Mouse (Mus musculus): Measurements from ENCODE around the gene Cat.
A peak's percentile ranks its signal among the peaks of the same experiment; 100 is the strongest.

Cat gene

DNA sequence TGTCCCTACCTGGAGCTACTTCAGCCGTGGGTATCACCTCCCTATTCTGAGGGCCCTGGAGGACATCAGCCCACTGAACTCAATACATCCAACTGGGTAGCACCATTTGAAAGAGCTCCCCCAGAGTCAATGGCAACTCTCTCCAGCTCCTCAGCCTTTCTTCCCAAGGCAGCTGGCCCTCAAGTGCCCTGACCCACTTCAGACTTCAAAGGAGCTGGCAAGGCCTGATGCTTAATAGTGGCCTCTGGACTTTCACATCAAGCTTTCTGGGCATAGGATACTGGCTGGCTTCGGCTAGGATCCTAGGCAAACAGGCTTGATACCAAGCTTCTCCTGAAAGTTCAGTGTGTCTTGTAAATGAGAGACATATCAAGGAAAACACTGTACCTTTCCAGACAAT is 49.9 kb downstream of the Cat start:
- DNase-seq = no peak

DNA sequence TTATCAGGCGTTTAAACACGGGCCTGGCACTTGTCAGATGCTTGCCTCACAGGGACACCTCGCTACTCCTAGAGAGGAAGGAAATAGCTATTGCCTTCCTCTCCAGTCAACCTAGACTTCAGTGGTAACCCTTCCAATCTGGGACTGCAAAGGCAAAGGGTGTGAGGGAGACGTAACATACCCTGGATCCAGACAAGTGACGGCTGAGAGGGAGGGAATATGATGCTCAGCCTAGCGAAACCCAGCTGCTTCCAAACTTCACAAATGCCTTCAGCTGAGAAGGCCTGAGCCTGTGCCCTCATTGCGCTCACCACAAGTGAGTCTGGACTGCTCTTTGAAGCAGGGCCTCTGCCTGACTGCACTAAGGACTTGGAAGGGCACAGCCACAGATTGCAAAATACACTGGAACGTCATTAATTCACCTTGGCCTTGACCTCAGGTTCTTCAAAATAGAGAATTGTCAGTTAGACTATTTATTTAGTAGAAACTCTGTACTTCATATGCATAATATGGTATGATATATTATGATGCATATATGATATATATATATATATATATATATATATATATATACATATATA is 52.2 kb downstream of the Cat start:
- no peak for DNase-seq

DNA sequence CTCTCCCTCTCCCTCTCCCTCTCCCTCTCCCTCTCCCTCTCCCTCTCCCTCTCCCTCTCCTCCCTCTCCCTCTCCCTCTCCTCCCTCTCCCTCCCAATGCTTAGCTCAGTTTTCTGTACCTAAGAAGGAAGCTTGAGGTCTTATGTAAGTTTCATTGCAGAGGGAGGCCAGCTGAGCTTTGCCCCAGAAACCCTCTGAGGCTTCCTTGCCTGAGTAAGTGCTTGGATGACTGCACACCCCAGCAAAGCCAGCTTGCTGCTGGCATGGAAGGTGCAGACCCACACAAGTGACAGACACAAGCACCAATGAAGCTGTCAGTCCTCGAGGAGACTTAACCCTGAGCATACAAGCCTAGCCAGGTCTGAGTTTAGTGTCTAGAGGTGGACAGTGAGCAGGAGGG is 54.2 kb downstream of the Cat start:
- DNase-seq = no peak

DNA sequence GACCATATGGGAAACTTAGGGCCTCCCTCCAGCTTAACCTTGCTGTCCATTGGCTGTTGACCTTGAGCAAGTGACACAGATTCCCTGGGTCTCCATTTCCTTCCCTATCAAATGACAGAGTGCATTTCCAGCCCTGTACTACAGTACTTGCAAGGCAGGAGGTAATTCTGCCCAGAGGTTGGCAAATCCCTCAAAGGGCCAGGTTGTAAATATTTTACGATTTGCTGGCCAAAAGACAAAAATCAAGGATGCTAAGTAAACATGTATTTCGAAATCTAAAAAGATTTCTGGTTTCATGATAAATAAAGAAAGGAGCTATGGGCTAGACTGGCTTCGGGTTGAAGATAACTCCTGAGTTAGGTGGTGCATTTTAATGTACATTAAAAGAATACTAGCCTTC is 56.6 kb downstream of the Cat start:
- no peak for DNase-seq

DNA sequence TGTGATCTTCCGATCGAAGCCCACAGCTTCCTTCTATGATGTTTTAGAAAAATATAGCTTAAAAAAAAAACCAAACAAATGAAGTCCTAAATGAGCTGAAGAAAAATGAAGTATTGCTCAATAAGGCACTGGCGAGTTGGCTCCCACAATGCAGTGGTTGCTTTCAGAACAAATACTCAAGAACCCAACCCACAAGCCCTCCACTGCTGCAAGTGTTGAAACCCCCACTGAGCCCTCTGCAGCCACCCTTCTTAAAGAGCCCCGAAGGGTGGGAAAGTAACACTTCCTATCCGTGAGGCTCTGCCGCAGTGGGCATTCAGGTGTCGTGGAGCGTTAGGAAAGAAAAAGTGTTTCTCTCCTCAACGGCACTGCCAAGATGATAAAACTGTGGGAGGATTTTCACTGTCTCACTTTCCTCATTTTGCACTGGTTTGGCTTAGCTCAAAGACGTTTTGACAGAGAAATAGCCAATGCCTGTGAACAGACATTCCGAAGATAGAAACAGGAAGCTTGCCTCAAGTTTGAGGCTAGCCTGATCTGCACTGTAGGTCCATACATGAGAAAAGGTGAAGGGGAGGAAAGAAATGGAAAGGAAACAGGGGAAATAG is 59.4 kb downstream of the Cat start:
- DNase-seq = no peak

DNA sequence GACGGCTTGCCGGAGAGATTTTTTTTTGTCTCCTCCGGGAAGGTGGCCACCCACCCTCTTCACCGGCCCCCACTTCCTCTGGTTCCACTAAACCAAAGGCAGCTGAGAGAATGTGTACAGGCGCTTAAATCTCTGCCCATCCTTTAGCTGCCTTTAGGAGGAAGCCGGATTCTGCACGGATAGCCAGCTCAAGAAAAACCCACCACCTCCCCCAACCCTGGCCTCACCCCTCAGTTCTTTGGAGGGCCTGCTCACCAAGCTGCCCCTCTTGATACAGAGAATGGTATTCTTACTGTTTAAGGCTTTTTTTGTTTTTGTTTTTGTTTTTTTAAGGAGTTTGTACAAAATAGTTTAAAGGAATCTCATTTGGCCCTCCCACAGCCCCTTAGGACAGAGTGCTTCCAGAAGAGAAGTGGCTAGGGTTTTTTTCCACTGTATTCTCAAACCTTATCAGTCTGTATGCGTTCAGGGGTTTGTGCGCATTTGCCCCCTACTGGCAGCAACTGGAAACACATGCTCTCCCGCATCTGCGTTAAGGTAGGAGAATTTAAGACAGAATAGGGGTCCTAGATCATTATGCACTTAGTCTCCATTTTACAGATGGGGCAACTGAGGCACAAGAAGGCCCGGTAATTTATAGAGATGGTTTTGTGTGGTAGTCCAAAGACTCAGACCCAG is 60.5 kb downstream of the Cat start:
- DNase-seq = peak; percentile 59 to 73

DNA sequence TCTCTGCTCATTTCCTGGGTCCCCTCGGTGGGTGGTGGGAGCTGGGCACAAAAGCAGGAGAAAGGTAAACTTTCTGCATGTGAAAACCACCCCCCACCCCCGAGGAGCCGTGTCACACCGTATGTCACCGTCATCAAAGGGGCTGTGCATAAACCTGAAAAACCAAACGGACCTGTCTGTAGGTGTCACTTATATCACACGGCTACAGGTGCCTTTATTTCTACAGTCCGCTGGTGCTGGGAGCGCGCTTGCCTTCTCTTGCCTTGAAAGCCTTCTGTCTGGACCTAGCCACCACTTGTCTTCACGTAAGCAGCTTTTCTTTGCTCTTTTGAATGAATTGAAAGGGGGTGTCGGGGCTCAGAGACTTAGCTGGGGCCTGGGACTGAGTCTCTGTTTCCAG is 61.1 kb downstream of the Cat start:
- DNase-seq = no peak

DNA sequence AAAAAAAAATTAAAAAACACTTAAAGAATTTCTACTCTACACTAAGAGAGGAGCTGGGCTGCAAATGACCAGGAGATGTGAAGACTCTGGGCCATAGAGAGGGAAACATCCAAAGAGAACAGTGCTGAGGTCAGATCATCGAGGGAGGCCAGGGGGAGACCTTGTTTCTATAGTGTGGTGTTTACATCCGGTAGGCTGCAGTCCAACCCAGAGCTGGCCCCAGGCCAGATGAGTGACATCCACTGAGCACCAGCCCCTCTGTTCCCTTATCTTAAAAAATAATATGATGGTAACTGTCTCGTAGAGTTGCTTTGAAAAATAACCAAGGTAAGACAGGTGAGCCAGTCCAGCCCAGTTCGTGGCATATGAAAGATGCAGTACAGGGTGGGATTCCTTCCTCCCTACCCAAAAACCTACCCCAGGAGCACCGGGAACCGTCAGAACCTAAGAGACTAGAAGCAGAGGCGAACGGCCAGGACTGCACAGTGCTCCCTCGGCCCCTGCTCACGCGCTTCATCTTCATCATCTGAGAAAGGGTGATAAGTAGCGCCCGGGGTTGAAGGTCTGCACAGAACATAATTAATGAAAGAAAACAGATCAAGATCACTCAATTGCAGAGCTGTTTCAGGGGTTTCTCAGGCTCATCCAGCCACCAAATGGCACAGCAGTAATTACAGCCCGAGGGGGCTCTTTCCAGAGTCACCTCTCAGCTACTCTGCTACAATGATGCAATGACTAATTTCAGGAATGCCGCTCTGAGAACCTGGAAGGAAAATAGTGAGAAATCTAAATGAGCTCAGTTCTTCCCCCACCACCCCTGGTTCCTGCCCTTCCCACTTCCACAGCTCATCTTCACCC is 64.1 kb downstream of the Cat start:
- no peak for DNase-seq

DNA sequence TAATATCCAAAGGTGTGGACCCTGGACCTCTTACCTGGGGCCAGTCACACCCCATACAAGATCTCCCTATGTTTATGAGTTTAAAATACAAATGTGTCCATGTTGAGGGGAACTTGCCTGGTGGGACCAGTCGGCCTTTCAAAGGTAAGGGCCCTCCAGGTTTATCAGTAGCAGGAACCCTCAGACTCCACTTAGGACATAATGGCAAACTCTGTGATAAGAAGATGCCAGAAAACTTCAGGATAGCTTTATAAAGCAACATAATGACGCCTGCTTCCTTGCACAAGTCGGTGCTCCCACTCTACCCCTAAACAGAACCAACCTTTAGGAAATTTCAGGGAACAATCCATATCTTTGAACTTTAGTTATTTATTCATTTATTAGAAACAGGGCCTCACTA is 69.2 kb downstream of the Cat start:
- no peak for DNase-seq

DNA sequence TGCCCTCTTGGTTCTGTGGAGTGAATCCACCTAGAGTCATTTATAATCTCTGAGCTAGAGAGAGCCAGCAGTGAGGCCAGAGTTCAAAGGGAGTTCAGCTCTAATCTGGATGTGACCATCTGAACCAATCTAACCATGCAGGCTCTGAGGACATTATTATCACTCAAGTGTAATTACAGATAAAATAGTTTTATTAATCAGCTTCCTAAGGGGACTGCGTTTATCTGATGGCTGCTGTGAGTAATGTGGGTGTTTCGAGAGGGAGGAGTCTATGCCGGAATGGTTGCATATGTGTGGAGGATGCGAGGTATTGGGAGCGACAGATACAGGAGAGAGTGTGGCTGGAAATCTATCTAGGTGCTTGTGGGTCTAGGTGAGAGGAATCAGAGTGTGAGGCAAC is 71.6 kb downstream of the Cat start:
- DNase-seq = no peak

DNA sequence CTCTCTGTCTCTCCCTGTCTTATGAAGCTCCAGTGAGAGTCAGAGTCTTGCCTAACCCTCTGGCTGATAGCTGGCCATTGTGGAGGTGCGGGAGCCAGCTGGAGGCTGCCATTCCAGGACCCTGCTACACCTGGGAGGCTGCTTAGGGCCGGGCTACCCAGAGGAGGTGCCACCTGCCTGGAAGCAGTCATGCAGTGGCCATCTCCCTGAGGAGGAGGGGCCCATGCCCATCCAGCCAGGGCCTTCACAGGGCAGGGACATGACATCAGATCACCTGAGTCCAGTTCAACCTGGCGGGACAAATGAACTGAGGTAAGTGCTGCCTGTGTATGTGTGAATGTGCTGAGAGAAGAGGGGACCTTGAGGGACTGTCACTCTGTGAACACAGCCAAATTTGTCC is 73.1 kb downstream of the Cat start:
- DNase-seq = no peak

DNA sequence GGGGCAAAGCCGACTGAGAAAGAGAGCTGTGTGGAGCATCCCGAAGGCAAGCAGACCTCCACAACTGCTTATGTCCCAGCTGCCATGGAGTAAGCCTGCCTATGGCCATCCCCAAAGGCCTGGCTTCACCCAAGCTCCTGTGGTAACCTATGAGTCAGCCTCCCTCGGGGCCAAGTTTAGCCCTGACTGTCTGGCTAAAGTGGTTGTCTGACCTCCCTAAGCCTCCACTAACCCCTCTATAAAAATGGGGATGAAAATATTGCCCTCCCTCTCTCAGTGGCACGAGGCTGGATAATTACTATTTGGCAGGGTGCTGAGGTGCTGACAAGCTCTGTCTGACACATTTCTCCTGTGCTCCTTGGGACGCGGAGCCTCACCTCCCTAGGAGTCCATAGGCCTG is 73.6 kb downstream of the Cat start, which contains the start of gene Elf5:
Elf5 (plus strand) TSS at position 341 of the 400 bp plus-strand sequence.
- no peak for DNase-seq

DNA sequence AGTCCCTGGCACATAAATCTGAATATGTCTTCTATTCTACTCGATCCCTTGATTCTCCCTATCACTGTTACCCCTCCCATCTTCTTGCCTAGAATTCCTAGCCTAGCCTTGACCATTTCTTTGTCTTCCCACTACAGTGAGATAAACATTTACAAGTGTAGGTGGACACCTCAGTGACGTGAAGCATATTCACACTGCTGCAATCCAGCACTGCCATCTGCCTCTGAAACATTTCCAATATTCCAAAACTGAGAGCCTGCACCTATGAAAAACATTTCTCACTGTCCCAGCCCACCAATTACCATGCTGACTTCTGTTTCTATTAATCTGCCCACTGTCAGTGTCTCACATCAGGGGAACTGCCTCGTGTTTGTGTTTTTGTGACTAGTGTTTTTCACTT is 78.7 kb downstream of the Cat start:
- DNase-seq = no peak
